Mouse (Mus musculus): ENCODE data around the gene Mcam. TPM values are rescaled to one million over a fixed set of nuclear protein-coding genes. Genes with fewer than 3 reads are reported as not detected.

The Mcam gene
- polyA plus RNA-seq, 1 experiment: 27.9 TPM

DNA sequence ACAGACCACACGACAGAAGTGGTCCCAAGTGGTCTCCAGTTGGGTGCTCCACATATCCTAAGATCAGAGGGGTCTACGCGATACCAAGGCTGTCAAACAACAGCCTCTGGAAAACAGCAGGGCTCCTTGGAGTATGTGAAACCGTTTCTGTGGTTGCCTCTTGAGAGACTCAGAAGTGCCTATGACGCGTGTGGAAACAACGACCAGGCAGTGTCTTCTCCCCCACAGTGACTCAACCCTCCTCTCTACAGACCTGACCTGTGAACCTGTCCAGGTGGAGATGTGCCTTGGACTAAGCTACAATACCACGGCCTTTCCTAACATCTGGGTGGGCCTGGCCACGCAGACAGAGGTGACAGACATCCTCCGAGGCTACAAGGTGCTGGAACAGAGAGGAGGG is 28.5 kb upstream of the Mcam start:
- peaks cover 4% of the 10 kb centered on the region; the same call in 1 of the 2 replicates for H3K4me1 ChIP-seq (ENCODE audit: control insufficient read depth, insufficient read depth, low read length)
- no peaks in the 10 kb centered on the region for H3K27me3 ChIP-seq (replicated peaks; ENCODE audit: control insufficient read depth, insufficient read depth, low read length)
- H3K4me3 ChIP-seq (ENCODE audit: insufficient read depth, low read depth, low read length): no peak overlapping the region
- 75% methylated on average over 10 of the region's 10 CpGs for WGBS
- no peak overlapping the region for H3K27ac ChIP-seq (ENCODE audit: insufficient read depth, low read depth, low read length)
- TF ChIP-seq CTCF (conservative IDR thresholded peaks at IDR 0.05; ENCODE audit: insufficient read depth, insufficient read length, low read depth, low read length) (no peak), POLR2A (IDR thresholded peaks at IDR 0.05; ENCODE audit: low read depth, low read length) (no peak)
- DNase-seq: no peak
- H3K36me3 ChIP-seq (ENCODE audit: control insufficient read depth, insufficient read depth, low read length): no peaks in the 10 kb centered on the region

DNA sequence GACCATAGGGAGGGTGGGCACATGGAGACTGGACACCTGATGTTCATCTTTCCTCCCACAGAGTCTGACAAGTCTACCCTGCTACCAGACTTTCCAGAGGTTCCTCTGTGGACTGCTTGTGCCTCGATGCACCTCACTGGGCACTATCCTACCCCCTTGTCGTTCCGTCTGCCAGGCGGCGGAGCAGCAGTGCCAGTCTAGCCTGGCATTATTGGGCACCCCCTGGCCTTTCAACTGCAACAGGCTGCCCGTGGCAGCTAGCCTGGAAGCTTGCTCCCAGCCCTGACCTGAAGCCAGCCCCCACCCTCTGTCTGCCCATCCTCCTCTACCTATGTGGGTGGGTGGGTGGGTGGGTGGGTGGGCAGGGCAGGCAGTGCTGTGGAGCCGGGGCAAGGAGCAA is 28.1 kb upstream of the Mcam start:
- Histone ChIP-seq H3K4me3 (ENCODE audit: insufficient read depth, low read depth, low read length) (no peak overlapping the region), H3K4me1 (ENCODE audit: control insufficient read depth, insufficient read depth, low read length) (peaks cover 4% of the 10 kb centered on the region; the same call in 1 of the 2 replicates), H3K27ac (ENCODE audit: insufficient read depth, low read depth, low read length) (no peak overlapping the region), H3K27me3 (replicated peaks; ENCODE audit: control insufficient read depth, insufficient read depth, low read length) (no peaks in the 10 kb centered on the region), H3K36me3 (ENCODE audit: control insufficient read depth, insufficient read depth, low read length) (no peaks in the 10 kb centered on the region)
- TF ChIP-seq POLR2A (IDR thresholded peaks at IDR 0.05; ENCODE audit: low read depth, low read length) (no peak), CTCF (conservative IDR thresholded peaks at IDR 0.05; ENCODE audit: insufficient read depth, insufficient read length, low read depth, low read length) (no peak)
- 58% methylated on average over 7 of the region's 7 CpGs for WGBS
- DNase-seq: no peak

- WGBS: 74% methylated on average over 4 of the region's 4 CpGs
- Histone ChIP-seq H3K4me3 (ENCODE audit: insufficient read depth, low read depth, low read length) (no peak overlapping the region), H3K27me3 (replicated peaks; ENCODE audit: control insufficient read depth, insufficient read depth, low read length) (no peaks in the 10 kb centered on the region), H3K36me3 (ENCODE audit: control insufficient read depth, insufficient read depth, low read length) (no peaks in the 10 kb centered on the region), H3K4me1 (ENCODE audit: control insufficient read depth, insufficient read depth, low read length) (peaks cover 4% of the 10 kb centered on the region; the same call in 1 of the 2 replicates), H3K27ac (ENCODE audit: insufficient read depth, low read depth, low read length) (no peak overlapping the region)
- TF ChIP-seq POLR2A (IDR thresholded peaks at IDR 0.05; ENCODE audit: low read depth, low read length) (no peak), CTCF (conservative IDR thresholded peaks at IDR 0.05; ENCODE audit: insufficient read depth, insufficient read length, low read depth, low read length) (no peak)
- DNase-seq: no peak
Measured at GRCm38 (mm10) chr9:44106596-44106995, 27.7 kb upstream of the Mcam start.

GRCm38 (mm10) chr9:44107110-44107509 is 27.2 kb upstream of the Mcam start, which contains the start of gene C1qtnf5:
TSS of gene C1qtnf5 (plus strand) at chr9:44107245.
- peak within 1 kb of the TSS; percentile 21; the same call in 1 of the 2 replicates for H3K27ac ChIP-seq (ENCODE audit: insufficient read depth, low read depth, low read length)
- H3K36me3 ChIP-seq (ENCODE audit: control insufficient read depth, insufficient read depth, low read length): no peaks in the 10 kb centered on the region
- H3K4me3 ChIP-seq (ENCODE audit: insufficient read depth, low read depth, low read length): peak within 1 kb of the TSS; percentile 9; the same call in 1 of the 2 replicates
- WGBS: 31% methylated on average over 8 of the region's 8 CpGs
- peak; percentile 92 for DNase-seq
- no peak for TF ChIP-seq CTCF (conservative IDR thresholded peaks at IDR 0.05; ENCODE audit: insufficient read depth, insufficient read length, low read depth, low read length)
- TF ChIP-seq POLR2A (IDR thresholded peaks at IDR 0.05; ENCODE audit: low read depth, low read length): no peak
- H3K27me3 ChIP-seq (replicated peaks; ENCODE audit: control insufficient read depth, insufficient read depth, low read length): no peaks in the 10 kb centered on the region
- peaks cover 4% of the 10 kb centered on the region; the same call in 1 of the 2 replicates for H3K4me1 ChIP-seq (ENCODE audit: control insufficient read depth, insufficient read depth, low read length)

DNA sequence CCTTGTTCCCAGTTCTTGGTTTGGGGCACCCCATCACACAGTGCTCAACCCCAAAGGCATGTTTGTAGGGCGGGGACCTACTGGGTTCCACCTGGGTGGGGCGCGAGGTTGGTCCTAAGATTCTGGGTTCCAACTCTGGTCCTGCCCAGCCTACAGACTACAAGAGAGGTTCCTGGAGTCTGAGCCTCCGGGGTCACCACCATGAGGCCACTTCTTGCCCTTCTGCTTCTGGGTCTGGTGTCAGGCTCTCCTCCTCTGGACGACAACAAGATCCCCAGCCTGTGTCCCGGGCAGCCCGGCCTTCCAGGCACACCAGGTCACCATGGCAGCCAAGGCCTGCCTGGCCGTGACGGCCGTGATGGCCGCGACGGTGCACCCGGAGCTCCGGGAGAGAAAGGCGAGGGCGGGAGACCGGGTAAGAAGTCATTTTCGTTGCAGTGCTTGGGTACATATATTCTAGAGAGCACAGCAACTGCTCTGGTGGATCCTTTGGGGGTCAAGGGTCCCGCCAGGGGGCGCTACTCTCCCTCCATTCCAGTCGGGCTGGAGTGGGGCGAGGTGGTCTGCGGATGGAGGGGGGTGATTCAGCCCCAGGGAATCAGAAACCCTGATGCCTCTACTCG is 26.6 kb upstream of the Mcam start:
- no peak for TF ChIP-seq POLR2A (IDR thresholded peaks at IDR 0.05; ENCODE audit: low read depth, low read length)
- peak; percentile 32; the same call in 1 of the 2 replicates for TF ChIP-seq CTCF (conservative IDR thresholded peaks at IDR 0.05; ENCODE audit: insufficient read depth, insufficient read length, low read depth, low read length)
- no peaks in the 10 kb centered on the region for H3K27me3 ChIP-seq (replicated peaks; ENCODE audit: control insufficient read depth, insufficient read depth, low read length)
- DNase-seq: no peak
- whole genome bisulfite sequencing: 34% methylated on average over 25 of the region's 25 CpGs
- H3K4me1 ChIP-seq (ENCODE audit: control insufficient read depth, insufficient read depth, low read length): peaks cover 4% of the 10 kb centered on the region; the same call in 1 of the 2 replicates
- H3K36me3 ChIP-seq (ENCODE audit: control insufficient read depth, insufficient read depth, low read length): no peaks in the 10 kb centered on the region
- H3K4me3 ChIP-seq (ENCODE audit: insufficient read depth, low read depth, low read length): peak overlapping the region; percentile 9; the same call in 1 of the 2 replicates
- peak overlapping the region; percentile 21; the same call in 1 of the 2 replicates for H3K27ac ChIP-seq (ENCODE audit: insufficient read depth, low read depth, low read length)

DNA sequence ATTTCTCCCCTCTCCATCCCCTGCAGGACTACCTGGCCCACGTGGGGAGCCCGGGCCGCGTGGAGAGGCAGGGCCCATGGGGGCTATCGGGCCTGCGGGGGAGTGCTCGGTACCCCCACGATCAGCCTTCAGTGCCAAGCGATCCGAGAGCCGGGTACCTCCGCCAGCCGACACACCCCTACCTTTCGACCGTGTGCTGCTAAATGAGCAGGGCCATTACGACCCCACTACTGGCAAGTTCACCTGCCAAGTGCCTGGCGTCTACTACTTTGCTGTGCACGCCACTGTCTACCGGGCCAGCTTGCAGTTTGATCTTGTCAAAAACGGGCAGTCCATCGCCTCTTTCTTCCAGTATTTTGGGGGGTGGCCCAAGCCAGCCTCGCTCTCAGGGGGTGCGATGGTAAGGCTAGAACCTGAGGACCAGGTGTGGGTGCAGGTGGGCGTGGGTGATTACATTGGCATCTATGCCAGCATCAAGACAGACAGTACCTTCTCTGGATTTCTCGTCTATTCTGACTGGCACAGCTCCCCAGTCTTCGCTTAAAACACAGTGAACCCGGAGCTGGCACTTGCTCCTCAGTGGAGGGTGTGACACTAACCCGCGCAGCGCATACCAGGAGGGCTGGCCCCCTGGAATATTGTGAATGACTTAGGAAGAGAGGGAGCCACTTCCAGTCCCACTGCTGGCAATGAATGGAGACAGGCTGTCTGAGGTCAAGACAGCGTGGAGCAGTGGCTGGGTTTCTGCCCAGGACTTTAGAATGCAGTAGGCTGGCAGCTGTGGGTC is 25.8 kb upstream of the Mcam start:
- Histone ChIP-seq H3K27ac (ENCODE audit: insufficient read depth, low read depth, low read length) (no peak overlapping the region), H3K4me3 (ENCODE audit: insufficient read depth, low read depth, low read length) (no peak overlapping the region), H3K27me3 (replicated peaks; ENCODE audit: control insufficient read depth, insufficient read depth, low read length) (no peaks in the 10 kb centered on the region), H3K4me1 (ENCODE audit: control insufficient read depth, insufficient read depth, low read length) (peaks cover 4% of the 10 kb centered on the region; the same call in 1 of the 2 replicates), H3K36me3 (ENCODE audit: control insufficient read depth, insufficient read depth, low read length) (no peaks in the 10 kb centered on the region)
- no peak for DNase-seq
- WGBS: 73% methylated on average over 31 of the region's 31 CpGs
- TF ChIP-seq POLR2A (IDR thresholded peaks at IDR 0.05; ENCODE audit: low read depth, low read length): no peak
- TF ChIP-seq CTCF (conservative IDR thresholded peaks at IDR 0.05; ENCODE audit: insufficient read depth, insufficient read length, low read depth, low read length): no peak

Measured in kidney, adult 2 months (tissue).